8 mouse cellular contexts compared by ENCODE assay signal in the genomic region with DNA sequence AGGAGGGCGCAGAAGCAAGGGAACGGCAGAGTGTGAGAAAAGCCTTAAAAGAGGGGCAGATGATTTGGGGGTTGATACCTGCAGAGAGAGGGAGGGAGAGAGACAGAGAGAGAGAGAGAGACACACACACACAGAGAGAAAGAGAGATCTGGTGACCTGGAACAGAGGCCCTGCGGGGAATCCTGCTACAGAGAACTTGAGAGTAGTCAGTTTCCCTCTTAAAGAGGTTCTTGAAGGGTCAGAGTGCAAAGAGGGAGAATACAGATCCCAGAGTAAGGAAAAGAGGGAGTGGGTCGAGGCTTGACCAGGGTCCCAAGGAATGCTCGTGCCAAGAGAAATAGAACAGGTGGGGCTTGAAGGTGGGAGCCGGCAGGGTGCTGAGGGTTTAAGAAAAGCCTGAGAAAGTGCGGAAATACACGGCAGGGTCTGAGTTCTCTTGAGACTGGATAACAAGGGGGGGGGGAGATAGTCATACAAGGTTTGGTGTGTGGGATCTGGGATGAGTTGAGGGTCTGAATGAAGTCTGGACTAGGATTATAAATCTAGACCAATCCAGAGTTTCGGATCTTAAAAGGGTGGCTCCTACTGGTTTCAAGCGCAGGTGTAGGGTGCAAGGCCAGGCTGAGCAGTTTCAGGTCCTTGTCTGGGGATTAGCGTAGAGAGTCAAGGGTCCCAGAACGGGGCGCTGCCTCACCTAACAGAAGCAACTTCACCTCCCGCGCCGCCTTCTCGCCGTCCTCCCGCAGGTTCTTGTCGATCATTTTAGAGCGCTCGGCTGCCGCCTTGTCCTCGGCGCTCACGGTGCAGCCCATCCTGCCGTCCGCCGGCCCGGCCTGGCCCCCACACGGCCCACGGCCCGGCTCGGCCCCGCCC. TPM values are rescaled to one million over a fixed set of nuclear protein-coding genes. Genes with fewer than 3 reads are reported as not detected.
DNase-seq lines count a peak whose midpoint lies in the region; ATAC-seq and TF ChIP-seq lines count a peak whose summit lies in the region.

No protein-coding gene starts in this region.

- H3K27ac ChIP-seq in heart, postnatal 0 days (ENCODE audit: low read depth), result peak overlapping the region; percentile 94
- peak overlapping the region; percentile 99 for H3K27ac ChIP-seq in midbrain, embryonic 12.5 days (replicated peaks)

- 0 out of 2 replicates have a peak, but pooled peaks cover 6% of the 10 kb centered on the region for H3K36me3 ChIP-seq in heart, postnatal 0 days (replicated peaks; ENCODE audit: control insufficient read depth, insufficient read depth, low read length)
- H3K36me3 ChIP-seq in midbrain, embryonic 12.5 days, result no peaks in the 10 kb centered on the region

- peaks cover 27% of the 10 kb centered on the region for H3K4me1 ChIP-seq in heart, postnatal 0 days (ENCODE audit: control insufficient read depth, insufficient read depth)
- peaks cover 67% of the 10 kb centered on the region for H3K4me1 ChIP-seq in midbrain, embryonic 12.5 days

- TF ChIP-seq EP300 in heart, postnatal 0 days (IDR thresholded peaks at IDR 0.05; ENCODE audit: low read depth), result no peak

- ATAC-seq in heart, postnatal 0 days (ENCODE audit: insufficient read depth, low read depth), result no peak
- ATAC-seq in midbrain, embryonic 12.5 days (ENCODE audit: low FRiP score, low read depth), result no peak

- TF ChIP-seq CTCF in heart, postnatal 0 days (IDR thresholded peaks at IDR 0.05; ENCODE audit: low read depth), result no peak

- peak; percentile 14 for DNase-seq in kidney, postnatal 14 days
- no peak for DNase-seq in kidney, postnatal 25 days
- peak; percentile 25 for DNase-seq in adipocyte (ENCODE audit: low spot score)
- no peak for DNase-seq in heart, postnatal 0 days (ENCODE audit: low spot score)
- DNase-seq in adrenal gland, postnatal 14 days, result no peak
- DNase-seq in testis, postnatal 14 days (ENCODE audit: low spot score), result no peak
- no peak for DNase-seq in layer of hippocampus, postnatal 14 days (ENCODE audit: low spot score in 2 of 2)

- H3K27me3 ChIP-seq in heart, postnatal 0 days (ENCODE audit: control insufficient read depth, insufficient read depth, low read length), result no peaks in the 10 kb centered on the region
- H3K27me3 ChIP-seq in midbrain, embryonic 12.5 days, result no peaks in the 10 kb centered on the region

- under 1% methylated on average over 35 of the region's 35 CpGs for WGBS in heart, postnatal 0 days
- WGBS in midbrain, embryonic 12.5 days, result under 1% methylated on average over 35 of the region's 35 CpGs

- H3K9me3 ChIP-seq in heart, postnatal 0 days (replicated peaks; ENCODE audit: control insufficient read depth, low read length), result no peaks in the 10 kb centered on the region
- no peaks in the 10 kb centered on the region for H3K9me3 ChIP-seq in midbrain, embryonic 12.5 days

- peak overlapping the region; percentile 89 for H3K9ac ChIP-seq in heart, postnatal 0 days (replicated peaks; ENCODE audit: low read depth, low read length)
- peak overlapping the region; percentile 95 for H3K9ac ChIP-seq in midbrain, embryonic 12.5 days (replicated peaks)

- H3K4me2 ChIP-seq in heart, postnatal 0 days (ENCODE audit: low read depth, low read length), result peak overlapping the region; percentile 80
- H3K4me2 ChIP-seq in midbrain, embryonic 12.5 days (replicated peaks), result peak overlapping the region; percentile 95

- H3K4me3 ChIP-seq in heart, postnatal 0 days (ENCODE audit: low read depth, low read length), result peak overlapping the region; percentile 85
- H3K4me3 ChIP-seq in midbrain, embryonic 12.5 days, result peak overlapping the region; percentile 81

RNA-seq across cellular contexts. Expression of a gene that starts 0.5 kb away (rescaled TPM):
- 472 and 473 TPM in 2 replicates for total RNA-seq in heart, postnatal 0 days (2014; rRNA removed; ENCODE audit: low replicate concordance)
- polyA plus RNA-seq in heart, postnatal 0 days (2015; fragmentation: Nextera tagmentation; extraction: Ambion mirVana), result 291 and 295 TPM in 2 replicates
- 635 and 641 TPM in 2 replicates for polyA plus RNA-seq in midbrain, embryonic 12.5 days (2016; fragmentation: Nextera tagmentation; extraction: Ambion mirVana)
- total RNA-seq in adrenal gland, postnatal 14 days (2021), result 249 and 284 TPM in 2 replicates
- 100 to 1,000 TPM; 215 to 224 TPM for total RNA-seq in layer of hippocampus, postnatal 14 days (2021)

RNA-seq across cellular contexts. Expression of a gene that starts 25.6 kb away (rescaled TPM):
- 21.0 and 34.9 TPM in 2 replicates for total RNA-seq in heart, postnatal 0 days (2014; rRNA removed; ENCODE audit: low replicate concordance)
- polyA plus RNA-seq in heart, postnatal 0 days (2015; fragmentation: Nextera tagmentation; extraction: Ambion mirVana), result 8.9 and 9.1 TPM in 2 replicates
- polyA plus RNA-seq in midbrain, embryonic 12.5 days (2016; fragmentation: Nextera tagmentation; extraction: Ambion mirVana), result 3.2 TPM in 2 replicates
- total RNA-seq in adrenal gland, postnatal 14 days (2021), result 8.3 and 8.7 TPM in 2 replicates
- total RNA-seq in layer of hippocampus, postnatal 14 days (2021), result 1 to 10 TPM; 2.0 to 4.9 TPM

RNA-seq across cellular contexts. Expression of a gene that starts 34.7 kb away (rescaled TPM):
- 8.9 and 16.9 TPM in 2 replicates for total RNA-seq in heart, postnatal 0 days (2014; rRNA removed; ENCODE audit: low replicate concordance)
- polyA plus RNA-seq in heart, postnatal 0 days (2015; fragmentation: Nextera tagmentation; extraction: Ambion mirVana), result 2.7 and 4.0 TPM in 2 replicates
- polyA plus RNA-seq in midbrain, embryonic 12.5 days (2016; fragmentation: Nextera tagmentation; extraction: Ambion mirVana), result 13.9 and 14.8 TPM in 2 replicates
- total RNA-seq in adrenal gland, postnatal 14 days (2021), result 4.9 and 85.2 TPM in 2 replicates
- 10 to 100 TPM; 83.3 to 98.4 TPM for total RNA-seq in layer of hippocampus, postnatal 14 days (2021)

RNA-seq across cellular contexts. Expression of a gene that starts 44.9 kb away (rescaled TPM):
- total RNA-seq in heart, postnatal 0 days (2014; rRNA removed; ENCODE audit: low replicate concordance), result not detected in 2 replicates
- 0.25 and 0.33 TPM in 2 replicates for polyA plus RNA-seq in heart, postnatal 0 days (2015; fragmentation: Nextera tagmentation; extraction: Ambion mirVana)
- 1.9 and 2.7 TPM in 2 replicates for polyA plus RNA-seq in midbrain, embryonic 12.5 days (2016; fragmentation: Nextera tagmentation; extraction: Ambion mirVana)
- 0.34 and 0.41 TPM in 2 replicates for total RNA-seq in adrenal gland, postnatal 14 days (2021)
- under 1 TPM in 1 of 2 experiments, not detected in 1; 0.60 TPM for total RNA-seq in layer of hippocampus, postnatal 14 days (2021)

RNA-seq across cellular contexts. Expression of a gene that starts 47.2 kb away (rescaled TPM):
- 22.3 and 31.2 TPM in 2 replicates for total RNA-seq in heart, postnatal 0 days (2014; rRNA removed; ENCODE audit: low replicate concordance)
- 28.6 and 33.6 TPM in 2 replicates for polyA plus RNA-seq in heart, postnatal 0 days (2015; fragmentation: Nextera tagmentation; extraction: Ambion mirVana)
- 20.1 and 21.1 TPM in 2 replicates for polyA plus RNA-seq in midbrain, embryonic 12.5 days (2016; fragmentation: Nextera tagmentation; extraction: Ambion mirVana)
- total RNA-seq in adrenal gland, postnatal 14 days (2021), result 42.1 and 43.1 TPM in 2 replicates
- 10 to 100 TPM; 12.1 to 13.0 TPM for total RNA-seq in layer of hippocampus, postnatal 14 days (2021)

Comparison
In these comparisons a context has a peak if more than half of its experiments do, and no peak if none do; other contexts are left out.
1. DNase-seq: peak in kidney, postnatal 14 days (single experiment) and adipocyte (single experiment); none in kidney, postnatal 25 days (0 of 2), heart, postnatal 0 days (single experiment), adrenal gland, postnatal 14 days (single experiment), testis, postnatal 14 days (single experiment) and layer of hippocampus, postnatal 14 days (0 of 2).